Mouse (Mus musculus) limb, embryonic 13.5 days (tissue): ENCODE measurements around the gene Hist1h2be. TPM values are rescaled to one million over a fixed set of nuclear protein-coding genes. Genes with fewer than 3 reads are reported as not detected.
"Not testable (repeated sequence)": the region's sequence is repeated elsewhere in the genome, so short reads cannot be mapped to it uniquely, and the experiment has no call there.

Experiments used
- ATAC-seq: fragments of 200-750 bp; cut with Nextera tagmentation; 2 replicates; pipeline ENCODE4 v1.8.0; 2017; ENCODE audit warnings: low read depth, moderate number of reproducible peaks, moderate TSS enrichment; ENCODE audit not compliant: low FRiP score
- H3K27ac ChIP-seq: fragments of 300-500 bp; sonication (generic); 2 replicates; pipeline ENCODE4 v1.5.1; 2015; ENCODE audit warnings: inconsistent platforms, mild to moderate bottlenecking, moderate library complexity
- H3K27me3 ChIP-seq: fragments of 300-500 bp; sonication (generic); 2 replicates; pipeline ENCODE4 v1.6.1; 2015; ENCODE audit warnings: mild to moderate bottlenecking, inconsistent platforms
- H3K36me3 ChIP-seq: fragments of 300-500 bp; sonication (generic); 2 replicates; pipeline ENCODE4 v1.6.1; 2015; ENCODE audit warnings: inconsistent platforms, mild to moderate bottlenecking, moderate library complexity
- H3K4me1 ChIP-seq: fragments of 300-500 bp; sonication (generic); 2 replicates; pipeline ENCODE4 v1.6.1; 2015; ENCODE audit warnings: inconsistent platforms
- H3K4me2 ChIP-seq: fragments of 300-500 bp; sonication (generic); replicated peaks from 2 replicates; pipeline ENCODE4 v1.6.1; 2015; ENCODE audit warnings: inconsistent platforms, mild to moderate bottlenecking, moderate library complexity
- H3K4me3 ChIP-seq: fragments of 300-500 bp; sonication (generic); 2 replicates; pipeline ENCODE4 v1.5.1; 2015; ENCODE audit warnings: moderate library complexity, mild to moderate bottlenecking, inconsistent platforms
- H3K9ac ChIP-seq: fragments of 300-500 bp; sonication (generic); 2 replicates; pipeline ENCODE4 v1.6.1; 2015; ENCODE audit warnings: mild to moderate bottlenecking, inconsistent platforms
- H3K9me3 ChIP-seq: fragments of 300-500 bp; sonication (generic); 2 replicates; pipeline ENCODE4 v1.6.1; 2016; ENCODE audit warnings: inconsistent platforms
- WGBS: fragments of 180-500 bp; shearing (Covaris S2); methylation state at CpG from one replicate; pipeline ENCODE4 v1.1.7; 2015; 5-methylcytosine and 5-hydroxymethylcytosine counted together
- polyA plus RNA-seq: library from polyadenylated mRNA; unstranded; fragments of >200 nt; fragmentation: Nextera tagmentation; extraction: Ambion mirVana; gene quantifications from 2 replicates; pipeline ENCODE4 v1.2.1, GENCODE M21; 2015

The Hist1h2be gene
- polyA plus RNA-seq, 1 experiment from 2014 or later = 2.0 TPM

DNA sequence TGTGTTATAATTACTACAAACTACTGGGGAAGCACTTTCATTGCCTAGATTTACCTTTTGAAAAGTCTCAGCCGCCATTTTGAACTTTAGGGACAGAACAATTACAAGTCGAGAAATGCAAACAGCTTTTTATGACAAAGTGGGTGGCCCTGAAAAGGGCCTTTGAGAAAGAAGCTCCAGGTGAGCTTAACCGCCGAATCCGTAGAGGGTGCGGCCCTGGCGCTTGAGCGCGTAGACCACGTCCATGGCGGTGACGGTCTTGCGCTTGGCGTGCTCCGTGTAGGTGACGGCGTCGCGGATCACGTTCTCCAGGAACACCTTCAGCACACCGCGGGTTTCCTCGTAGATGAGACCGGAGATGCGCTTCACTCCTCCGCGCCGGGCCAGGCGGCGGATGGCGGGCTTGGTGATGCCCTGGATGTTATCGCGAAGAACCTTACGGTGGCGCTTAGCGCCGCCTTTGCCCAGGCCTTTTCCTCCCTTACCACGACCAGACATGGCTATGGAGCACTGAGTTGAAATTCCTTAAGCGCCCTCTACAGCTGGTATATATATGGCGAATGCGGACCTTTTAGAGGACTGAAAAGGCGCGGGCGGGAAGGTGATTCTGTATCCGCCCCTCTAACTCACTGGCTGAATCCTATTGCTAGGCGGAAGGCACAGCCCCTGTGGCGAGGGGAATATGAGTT lies 69.6 kb downstream of the Hist1h2be start, which contains the start of gene Hist1h4f:
TSS of gene Hist1h4f (minus strand) at position 503 of the 689 bp plus-strand sequence.
- not testable (repeated sequence) for H3K9me3 ChIP-seq, H3K27me3 ChIP-seq, H3K36me3 ChIP-seq
- peak; percentile 82 for ATAC-seq
- WGBS = under 1% methylated on average over 47 of the region's 47 CpGs
- peak within 1 kb of the TSS; percentile 94 for H3K27ac ChIP-seq
- H3K4me3 ChIP-seq = peak within 1 kb of the TSS; percentile 49
- H3K4me1 ChIP-seq = peaks cover 15% of the 10 kb centered on the region
- H3K4me2 ChIP-seq = peak within 1 kb of the TSS; percentile 68
- peak within 1 kb of the TSS; percentile 71 for H3K9ac ChIP-seq

DNA sequence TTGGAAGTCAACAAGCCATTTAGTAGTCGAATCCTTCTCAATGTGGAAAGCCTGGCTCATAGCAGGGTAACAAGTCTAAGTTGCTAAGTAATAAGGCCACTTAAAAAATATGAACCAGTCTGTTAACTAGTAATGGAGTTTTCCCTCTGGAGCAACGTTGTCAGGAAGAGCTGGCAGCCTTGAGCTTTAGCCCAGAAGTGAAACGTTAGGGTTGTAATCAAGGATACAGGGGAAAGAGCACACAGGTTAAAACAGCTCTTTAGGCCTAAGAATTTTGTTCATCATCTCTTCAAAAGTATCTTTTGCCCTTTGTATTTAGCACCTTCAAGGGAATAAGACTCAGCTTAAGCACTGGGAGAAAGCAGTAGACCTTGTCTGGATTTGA lies 70.2 kb downstream of the Hist1h2be start:
- H3K9me3 ChIP-seq = no peaks in the 10 kb centered on the region
- peak overlapping the region; percentile 49 for H3K4me3 ChIP-seq
- no peaks in the 10 kb centered on the region for H3K27me3 ChIP-seq
- peak overlapping the region; percentile 68 for H3K4me2 ChIP-seq
- H3K27ac ChIP-seq = peak overlapping the region; percentile 94
- no peak for ATAC-seq
- peak overlapping the region; percentile 71 for H3K9ac ChIP-seq
- 2% methylated on average over 3 of the region's 3 CpGs for whole genome bisulfite sequencing
- no peaks in the 10 kb centered on the region for H3K36me3 ChIP-seq
- peaks cover 17% of the 10 kb centered on the region for H3K4me1 ChIP-seq

DNA sequence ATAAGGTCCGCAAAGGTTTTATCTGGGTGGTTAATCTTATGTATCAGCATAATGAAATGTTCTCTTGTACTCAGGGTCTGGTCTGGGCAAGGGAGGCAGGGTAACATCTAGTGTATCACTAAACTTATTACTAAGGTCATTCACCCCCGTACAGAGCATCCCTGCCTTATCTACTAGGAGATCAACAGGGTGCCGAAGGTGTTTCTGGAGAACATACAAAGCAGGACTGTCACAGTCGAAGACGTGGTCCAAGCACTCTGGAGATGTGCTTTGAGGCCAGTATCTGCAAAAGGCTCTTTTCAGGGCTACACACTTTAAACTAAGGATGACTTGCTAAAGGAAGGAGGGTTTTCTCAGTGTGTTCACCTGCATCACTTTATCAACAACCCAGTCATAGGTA lies 74.2 kb downstream of the Hist1h2be start:
- Histone ChIP-seq H3K4me2 (no peak overlapping the region), H3K36me3 (no peaks in the 10 kb centered on the region), H3K4me1 (peaks cover 13% of the 10 kb centered on the region), H3K9ac (no peak overlapping the region), H3K27ac (no peak overlapping the region), H3K9me3 (no peaks in the 10 kb centered on the region), H3K4me3 (no peak overlapping the region), H3K27me3 (no peaks in the 10 kb centered on the region)
- ATAC-seq = no peak
- 81% methylated on average over 5 of the region's 5 CpGs for WGBS

- H3K27ac ChIP-seq = peak overlapping the region; percentile 90; the same call in 1 of the 2 replicates
- 0% methylated on average over 12 of the region's 14 CpGs for WGBS
Observed at GRCm38 (mm10) chr13:23544787-23545120, 76.2 kb downstream of the Hist1h2be start.

DNA sequence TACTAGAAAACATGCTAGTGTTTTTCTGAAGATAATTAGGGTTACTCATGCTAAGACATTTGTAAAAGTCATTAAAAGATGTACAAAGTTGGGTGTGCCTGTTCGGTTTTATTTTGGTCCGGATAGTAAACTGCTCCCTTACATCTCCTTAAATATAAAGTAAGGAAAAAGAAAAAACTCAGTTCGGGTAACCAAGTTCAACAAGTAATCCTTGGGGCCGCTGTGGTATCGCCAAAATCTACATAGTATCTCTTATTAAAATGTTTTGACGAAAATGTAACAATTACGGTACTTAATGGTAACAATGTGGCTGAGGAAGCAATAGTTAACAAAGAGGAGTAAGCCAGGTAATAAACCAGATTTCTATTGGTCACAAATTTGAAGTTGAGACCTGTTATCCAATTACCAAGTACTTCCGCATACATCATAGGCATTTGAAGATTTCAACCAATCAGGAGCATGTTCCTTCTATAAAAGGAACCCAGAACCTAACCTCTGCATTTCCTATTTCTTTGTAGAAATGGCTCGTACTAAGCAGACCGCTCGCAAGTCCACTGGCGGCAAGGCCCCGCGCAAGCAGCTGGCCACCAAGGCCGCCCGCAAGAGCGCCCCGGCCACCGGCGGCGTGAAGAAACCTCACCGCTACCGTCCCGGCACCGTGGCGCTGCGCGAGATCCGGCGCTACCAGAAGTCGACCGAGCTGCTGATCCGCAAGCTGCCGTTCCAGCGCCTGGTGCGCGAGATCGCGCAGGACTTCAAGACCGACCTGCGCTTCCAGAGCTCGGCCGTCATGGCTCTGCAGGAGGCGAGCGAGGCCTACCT lies 76.7 kb downstream of the Hist1h2be start, which contains the start of gene Hist1h3f:
TSS of gene Hist1h3f (plus strand) at position 88 of the 822 bp plus-strand sequence.
- H3K9ac ChIP-seq = peak within 1 kb of the TSS; percentile 69

More at GRCm38 (mm10) chr13:23544787-23545120, 76.2 kb downstream of the Hist1h2be start:
- not testable (repeated sequence) for H3K9me3 ChIP-seq, H3K27me3 ChIP-seq, H3K4me1 ChIP-seq, H3K36me3 ChIP-seq, ATAC-seq
- Histone ChIP-seq H3K9ac (peak overlapping the region; percentile 65), H3K4me3 (peak overlapping the region; percentile 52), H3K4me2 (peak overlapping the region; percentile 73)

DNA sequence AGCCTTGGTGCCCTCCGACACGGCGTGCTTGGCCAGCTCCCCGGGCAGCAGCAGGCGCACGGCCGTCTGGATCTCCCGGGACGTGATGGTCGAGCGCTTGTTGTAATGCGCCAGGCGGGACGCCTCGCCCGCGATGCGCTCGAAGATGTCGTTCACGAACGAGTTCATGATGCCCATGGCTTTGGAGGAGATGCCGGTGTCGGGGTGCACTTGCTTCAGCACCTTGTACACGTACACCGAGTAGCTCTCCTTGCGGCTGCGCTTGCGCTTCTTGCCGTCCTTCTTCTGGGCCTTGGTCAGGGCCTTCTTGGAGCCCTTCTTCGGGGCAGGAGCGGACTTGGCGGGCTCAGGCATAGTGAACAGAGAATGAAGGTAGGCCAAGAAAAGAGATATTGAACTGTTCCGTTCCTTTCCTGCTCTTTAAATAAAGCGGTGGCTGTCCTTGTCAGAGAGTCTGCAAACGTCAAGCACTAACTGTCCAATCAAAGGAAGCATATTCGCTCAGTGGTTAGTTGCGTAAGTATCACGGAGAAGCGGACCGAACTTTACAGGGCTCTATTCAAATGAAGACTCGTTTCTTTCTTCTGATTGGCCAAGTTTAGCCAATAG lies 77.8 kb downstream of the Hist1h2be start, which contains the start of gene Hist1h2bh:
TSS of gene Hist1h2bh (minus strand) at position 394 of the 609 bp plus-strand sequence.
- WGBS = under 1% methylated on average over 37 of the region's 42 CpGs

More for the DNA sequence above, 76.7 kb downstream of the Hist1h2be start, which contains the start of gene Hist1h3f:
- peak within 1 kb of the TSS; percentile 95 for H3K27ac ChIP-seq
- peak; percentile 93 for ATAC-seq
- under 1% methylated on average over 29 of the region's 45 CpGs for WGBS
- no peaks in the 10 kb centered on the region for H3K36me3 ChIP-seq
- H3K4me3 ChIP-seq = peak within 1 kb of the TSS; percentile 52
- H3K9me3 ChIP-seq = no peaks in the 10 kb centered on the region
- H3K4me2 ChIP-seq = peak within 1 kb of the TSS; percentile 73
- no peaks in the 10 kb centered on the region for H3K27me3 ChIP-seq
- peaks cover 7% of the 10 kb centered on the region for H3K4me1 ChIP-seq

DNA sequence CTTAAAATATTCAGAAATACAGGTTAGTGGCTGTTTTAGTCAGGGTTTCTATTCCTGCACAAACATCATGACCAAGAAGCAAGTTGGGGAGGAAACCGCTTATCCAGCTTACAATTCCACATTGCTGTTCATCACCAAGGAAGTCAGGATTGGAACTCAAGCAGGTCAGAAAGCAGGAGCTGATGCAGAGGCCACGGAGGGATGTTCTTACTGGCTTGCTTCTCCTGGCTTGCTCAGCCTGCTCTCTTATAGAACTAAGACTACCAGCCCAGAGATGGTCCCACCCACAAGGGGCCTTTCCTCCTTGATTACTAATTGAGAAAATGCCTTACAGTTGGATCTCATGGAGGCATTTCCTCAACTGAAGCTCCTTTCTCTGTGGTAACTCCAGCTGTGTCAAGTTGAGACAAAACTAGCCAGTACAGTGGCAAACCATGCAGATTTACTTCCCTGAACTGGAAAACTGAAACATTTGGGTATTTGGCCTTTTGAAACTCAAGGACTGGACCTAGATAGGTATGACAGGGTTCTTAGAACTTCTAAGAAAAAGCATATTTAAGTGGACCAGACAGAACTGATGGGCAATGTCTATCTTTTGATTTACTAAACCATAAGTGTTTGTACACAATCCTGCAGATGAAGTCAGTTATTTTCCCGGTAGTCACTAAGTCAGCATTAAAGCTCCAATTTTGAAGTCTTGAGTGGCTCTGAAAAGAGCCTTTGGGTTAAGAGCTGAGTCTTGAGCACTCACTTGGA lies 78.5 kb downstream of the Hist1h2be start:
- Histone ChIP-seq H3K4me2 (peak overlapping the region; percentile 73), H3K4me3 (peak overlapping the region; percentile 50), H3K9ac (peak overlapping the region; percentile 67), H3K4me1 (peaks cover 17% of the 10 kb centered on the region), H3K27ac (peak overlapping the region; percentile 86)
- not testable (repeated sequence) for ATAC-seq, H3K36me3 ChIP-seq, H3K27me3 ChIP-seq, H3K9me3 ChIP-seq
- WGBS = 7% methylated on average over 3 of the region's 3 CpGs

More for the DNA sequence above, 77.8 kb downstream of the Hist1h2be start, which contains the start of gene Hist1h2bh:
- Histone ChIP-seq H3K9ac (peak within 1 kb of the TSS; percentile 67), H3K27ac (peak within 1 kb of the TSS; percentile 95), H3K4me3 (peak within 1 kb of the TSS; percentile 52), H3K4me1 (peaks cover 11% of the 10 kb centered on the region), H3K4me2 (peak within 1 kb of the TSS; percentile 73)
- ATAC-seq = peak; percentile 97
- not testable (repeated sequence) for H3K36me3 ChIP-seq, H3K27me3 ChIP-seq, H3K9me3 ChIP-seq

- Histone ChIP-seq H3K9ac (no peak overlapping the region), H3K36me3 (no peaks in the 10 kb centered on the region), H3K4me1 (peaks cover 25% of the 10 kb centered on the region), H3K4me3 (no peak overlapping the region), H3K9me3 (no peaks in the 10 kb centered on the region), H3K27ac (no peak overlapping the region), H3K27me3 (no peaks in the 10 kb centered on the region), H3K4me2 (no peak overlapping the region)
- ATAC-seq = no peak
- WGBS = 80% methylated on average over 3 of the region's 3 CpGs
Observed at GRCm38 (mm10) chr13:23541497-23541896, 79.4 kb downstream of the Hist1h2be start.

GRCm38 (mm10) chr13:23539821-23540220 lies 81.1 kb downstream of the Hist1h2be start:
- H3K9ac ChIP-seq, ATAC-seq, H3K27me3 ChIP-seq, H3K9me3 ChIP-seq, H3K4me3 ChIP-seq, H3K4me2 ChIP-seq, H3K27ac ChIP-seq, H3K36me3 ChIP-seq: not testable (repeated sequence)
- peaks cover 27% of the 10 kb centered on the region for H3K4me1 ChIP-seq
- 44% methylated on average over 1 of the region's 1 CpGs for WGBS

- 48% methylated on average over 5 of the region's 5 CpGs for WGBS
Observed at GRCm38 (mm10) chr13:23538249-23538648, 82.7 kb downstream of the Hist1h2be start.

DNA sequence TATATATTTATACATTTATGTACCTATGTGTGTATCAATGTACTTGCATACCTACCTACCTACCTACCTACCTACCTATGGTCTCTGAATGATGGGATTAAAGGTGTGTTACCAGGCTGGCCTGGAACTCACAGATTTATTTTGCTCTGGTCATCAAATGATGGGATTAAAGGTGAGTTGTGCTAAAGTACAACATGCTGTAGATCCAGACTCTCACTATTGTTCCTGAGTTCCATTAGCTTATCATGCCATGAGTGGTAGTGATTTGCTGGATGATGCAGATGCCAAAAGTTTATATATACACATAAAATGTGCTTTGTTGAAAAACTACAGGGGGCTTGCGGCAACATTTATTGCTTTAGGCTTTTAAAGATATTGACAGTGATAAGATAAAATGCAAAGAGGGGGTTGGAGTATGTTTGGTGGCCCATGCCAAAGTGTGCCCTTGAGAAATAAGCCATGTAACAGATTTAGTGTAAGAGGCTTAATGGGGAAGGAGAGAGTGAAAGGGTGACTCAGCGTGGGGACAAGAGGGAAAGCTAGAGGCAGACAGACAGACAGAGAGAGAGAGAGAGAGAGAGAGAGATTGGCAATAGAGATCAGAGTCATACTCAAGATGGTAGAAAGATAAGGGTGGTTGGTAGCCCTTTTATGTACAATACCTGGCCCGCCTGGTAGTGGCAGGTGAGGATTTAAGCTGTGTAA lies 83.8 kb downstream of the Hist1h2be start:
- Histone ChIP-seq H3K27ac (peak overlapping the region; percentile 39), H3K4me2 (peak overlapping the region; percentile 65), H3K4me3 (peak overlapping the region; percentile 55), H3K36me3 (no peaks in the 10 kb centered on the region), H3K4me1 (peaks cover 41% of the 10 kb centered on the region), H3K9ac (peak overlapping the region; percentile 19), H3K27me3 (no peaks in the 10 kb centered on the region), H3K9me3 (no peaks in the 10 kb centered on the region)
- ATAC-seq = no peak
- WGBS = 75% methylated on average over 3 of the region's 3 CpGs

More at GRCm38 (mm10) chr13:23538249-23538648, 82.7 kb downstream of the Hist1h2be start:
- peak overlapping the region; percentile 33; the same call in 1 of the 2 replicates for H3K27ac ChIP-seq
- ATAC-seq = no peak
- H3K9me3 ChIP-seq = no peaks in the 10 kb centered on the region
- H3K36me3 ChIP-seq = no peaks in the 10 kb centered on the region
- H3K4me1 ChIP-seq = peaks cover 34% of the 10 kb centered on the region
- peak overlapping the region; percentile 31; the same call in 1 of the 2 replicates for H3K9ac ChIP-seq
- H3K27me3 ChIP-seq = no peaks in the 10 kb centered on the region
- peak overlapping the region; percentile 65 for H3K4me2 ChIP-seq
- H3K4me3 ChIP-seq = no peak overlapping the region
